Mouse (Mus musculus): Measurements from ENCODE around the gene Psmd12. TPM values are rescaled to one million over a fixed set of nuclear protein-coding genes. Genes with fewer than 3 reads are reported as not detected.

Psmd12 gene
- total and polyA plus RNA-seq, 3 experiments: 139 to 437 (median 149) TPM

GRCm38 (mm10) chr11:107447349-107447748 lies 31.9 kb upstream of the Psmd12 start (continued):
- TF ChIP-seq POLR2AphosphoS5 (IDR thresholded peaks at IDR 0.05; ENCODE audit: borderline replicate concordance, low read depth, low read length) (no peak), ZMIZ1 (IDR thresholded peaks at IDR 0.05; ENCODE audit: low read depth, low read length) (no peak), MAX (IDR thresholded peaks at IDR 0.05; ENCODE audit: low read length) (no peak), JUND (IDR thresholded peaks at IDR 0.05; ENCODE audit: low read depth, low read length) (no peak), NELFE (IDR thresholded peaks at IDR 0.05; ENCODE audit: low read depth, low read length) (no peak), CHD1 (IDR thresholded peaks at IDR 0.05; ENCODE audit: low read depth, low read length) (no peak), SIN3A (IDR thresholded peaks at IDR 0.05; ENCODE audit: low read length) (peak; percentile 69), TBP (IDR thresholded peaks at IDR 0.05; ENCODE audit: low read depth, low read length) (no peak), POLR2AphosphoS2 (IDR thresholded peaks at IDR 0.05; ENCODE audit: low read length) (no peak), RAD21 (IDR thresholded peaks at IDR 0.05; ENCODE audit: low read depth, low read length) (no peak), POLR2A (IDR thresholded peaks at IDR 0.05; ENCODE audit: control insufficient read depth in 1 of 2, insufficient read depth in 1 of 2, low read depth in 1 of 2, low read length in 2 of 2, poor library complexity in 1 of 2) (peak in 1 of 2 experiments; percentile 41; a peak in 1 of 4 replicates), MYB (IDR thresholded peaks at IDR 0.05; ENCODE audit: low read depth, low read length) (no peak), GATA1 (IDR thresholded peaks at IDR 0.05; ENCODE audit: low read depth, low read length) (no peak), ELF1 (IDR thresholded peaks at IDR 0.05; ENCODE audit: low read depth, low read length) (peak; percentile 81), USF1 (IDR thresholded peaks at IDR 0.05; ENCODE audit: low read depth, low read length) (no peak), MYC (IDR thresholded peaks at IDR 0.05; ENCODE audit: low read depth, low read length) (no peak)

- no peak overlapping the region for H3K4me3 ChIP-seq (ENCODE audit: control insufficient read depth in 1 of 2, insufficient read depth in 1 of 2, low read depth in 2 of 2, low read length in 2 of 2)
- peaks cover 54 to 57% of the 10 kb centered on the region in 2 experiments for H3K4me1 ChIP-seq (ENCODE audit: control insufficient read depth in 1 of 2, insufficient read depth in 2 of 2, low read length in 2 of 2)
- H3K79me2 ChIP-seq (ENCODE audit: control insufficient read depth, insufficient read depth, low read length, poor library complexity): peaks cover 60% of the 10 kb centered on the region
- DNase-seq (ENCODE audit: low read depth, low spot score): peak; percentile 56
- peaks cover 0 to 57% of the 10 kb centered on the region in 2 experiments; a peak in 3 of 4 replicates for H3K36me3 ChIP-seq (ENCODE audit: control insufficient read depth in 1 of 2, insufficient read depth in 2 of 2, low read length in 2 of 2)
- peak overlapping the region; percentile 52 for H3K9ac ChIP-seq (ENCODE audit: control insufficient read depth, low read depth, low read length, poor library complexity, severe bottlenecking)
- no peaks in the 10 kb centered on the region for H3K9me3 ChIP-seq (replicated peaks; ENCODE audit: insufficient read depth, low read length)
- H3K27ac ChIP-seq (ENCODE audit: control insufficient read depth, low read depth, low read length): peak overlapping the region; percentile 98
- no peaks in the 10 kb centered on the region for H3K27me3 ChIP-seq (ENCODE audit: control insufficient read depth in 1 of 2, insufficient read depth in 2 of 2, low read length in 2 of 2)
- TF ChIP-seq MAZ (IDR thresholded peaks at IDR 0.05; ENCODE audit: low read depth, low read length) (0 out of 2 replicates have a peak, but pooled peaks have one; percentile 12), SMC3 (IDR thresholded peaks at IDR 0.05; ENCODE audit: low read depth, low read length) (no peak)
These were observed 31.4 kb upstream of the Psmd12 start for GRCm38 (mm10) chr11:107447915-107448314.

- peak overlapping the region; percentile 82 for H3K9ac ChIP-seq (ENCODE audit: control insufficient read depth, low read depth, low read length, poor library complexity, severe bottlenecking)
- DNase-seq (ENCODE audit: low read depth, low spot score): peak; percentile 89
- TF ChIP-seq JUND (IDR thresholded peaks at IDR 0.05; ENCODE audit: low read depth, low read length) (no peak), ELF1 (IDR thresholded peaks at IDR 0.05; ENCODE audit: low read depth, low read length) (no peak), SMC3 (IDR thresholded peaks at IDR 0.05; ENCODE audit: low read depth, low read length) (no peak), POLR2A (IDR thresholded peaks at IDR 0.05; ENCODE audit: control insufficient read depth in 1 of 2, insufficient read depth in 1 of 2, low read depth in 1 of 2, low read length in 2 of 2, poor library complexity in 1 of 2) (peak; percentile 61 to 67; a peak in 2 of 4 replicates), CTCF (IDR thresholded peaks at IDR 0.05 in 2 of 3, conservative IDR thresholded peaks at IDR 0.05 in 1 of 3; ENCODE audit: control insufficient read depth in 1 of 3, insufficient read depth in 1 of 3, low read depth in 2 of 3, low read length in 3 of 3, poor library complexity in 1 of 3, severe bottlenecking in 1 of 3) (no peak; a peak in 1 of 6 replicates), UBTF (IDR thresholded peaks at IDR 0.05; ENCODE audit: borderline replicate concordance, insufficient read depth, low read depth, low read length) (0 out of 2 replicates have a peak, but pooled peaks have one; percentile 63), MAX (IDR thresholded peaks at IDR 0.05; ENCODE audit: low read length) (no peak), USF1 (IDR thresholded peaks at IDR 0.05; ENCODE audit: low read depth, low read length) (no peak), TAL1 (IDR thresholded peaks at IDR 0.05; ENCODE audit: low read length) (peak; percentile 13; the same call in 1 of the 2 replicates), MAFK (IDR thresholded peaks at IDR 0.05; ENCODE audit: borderline replicate concordance, low read depth, low read length) (peak; percentile 43; the same call in 1 of the 2 replicates), HCFC1 (IDR thresholded peaks at IDR 0.05; ENCODE audit: low read depth, low read length) (peak; percentile 50; the same call in 1 of the 2 replicates), E2F4 (IDR thresholded peaks at IDR 0.05; ENCODE audit: borderline replicate concordance, low read depth, low read length) (0 out of 2 replicates have a peak, but pooled peaks have one; percentile 49), GABPA (IDR thresholded peaks at IDR 0.05; ENCODE audit: low read depth, low read length) (peak; percentile 30; the same call in 1 of the 2 replicates), MYB (IDR thresholded peaks at IDR 0.05; ENCODE audit: low read depth, low read length) (no peak), RCOR1 (IDR thresholded peaks at IDR 0.05; ENCODE audit: low read depth, low read length) (peak; percentile 56; the same call in 1 of the 2 replicates), ZC3H11A (IDR thresholded peaks at IDR 0.05; ENCODE audit: low read depth, low read length) (no peak), POLR2AphosphoS5 (IDR thresholded peaks at IDR 0.05; ENCODE audit: borderline replicate concordance, low read depth, low read length) (no peak)
These were observed 29.9 kb upstream of the Psmd12 start for GRCm38 (mm10) chr11:107449169-107449910.

More at GRCm38 (mm10) chr11:107449169-107449910, 29.9 kb upstream of the Psmd12 start:
- H3K9me3 ChIP-seq (replicated peaks; ENCODE audit: insufficient read depth, low read length): no peaks in the 10 kb centered on the region
- peak overlapping the region; percentile 98 for H3K27ac ChIP-seq (ENCODE audit: control insufficient read depth, low read depth, low read length)
- H3K36me3 ChIP-seq (ENCODE audit: control insufficient read depth in 1 of 2, insufficient read depth in 2 of 2, low read length in 2 of 2): peaks cover 0 to 57% of the 10 kb centered on the region in 2 experiments; a peak in 3 of 4 replicates
- H3K79me2 ChIP-seq (ENCODE audit: control insufficient read depth, insufficient read depth, low read length, poor library complexity): peaks cover 60% of the 10 kb centered on the region
- no peaks in the 10 kb centered on the region for H3K27me3 ChIP-seq (ENCODE audit: control insufficient read depth in 1 of 2, insufficient read depth in 2 of 2, low read length in 2 of 2)
- peak overlapping the region; percentile 42 to 54 for H3K4me3 ChIP-seq (ENCODE audit: control insufficient read depth in 1 of 2, insufficient read depth in 1 of 2, low read depth in 2 of 2, low read length in 2 of 2)
- peaks cover 54 to 57% of the 10 kb centered on the region in 2 experiments for H3K4me1 ChIP-seq (ENCODE audit: control insufficient read depth in 1 of 2, insufficient read depth in 2 of 2, low read length in 2 of 2)
